Mouse (Mus musculus) spleen, embryonic (tissue): Measurements from ENCODE around the gene P2ry12.

Experiments
- CTCF ChIA-PET: fragments of 350-600 bp; sonication (Branson Sonifier 250); formaldehyde crosslinking; loops from one replicate; lab custom pipeline; 2022; lab: Charles Lee

P2ry12 gene

GRCm38 (mm10) chr3:59262704-59263103 is at the start of gene P2ry12:
P2ry12 (minus strand) TSS chr3:59262871.
- CTCF ChIA-PET: no interaction called here

DNA sequence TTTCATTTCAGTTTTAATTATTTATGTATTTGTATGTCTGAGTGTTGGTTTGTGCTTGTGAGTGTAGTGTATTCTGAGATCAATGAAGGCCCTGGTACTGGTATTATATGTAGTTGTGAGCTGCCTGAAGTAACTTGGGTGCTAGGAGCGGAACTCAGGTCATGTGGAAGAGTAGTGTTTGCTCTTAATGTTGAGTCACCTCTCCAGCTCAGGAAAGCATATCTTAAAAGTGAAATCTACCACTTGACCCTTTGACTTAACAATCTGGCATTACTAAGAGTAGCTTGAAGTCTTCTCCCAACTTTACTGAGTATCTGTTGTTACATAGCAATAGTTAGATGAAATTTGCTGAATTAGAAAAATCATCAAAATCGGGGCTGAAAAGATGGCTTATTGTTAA is 42.8 kb upstream of the P2ry12 start:
- CTCF ChIA-PET: no interaction called here

DNA sequence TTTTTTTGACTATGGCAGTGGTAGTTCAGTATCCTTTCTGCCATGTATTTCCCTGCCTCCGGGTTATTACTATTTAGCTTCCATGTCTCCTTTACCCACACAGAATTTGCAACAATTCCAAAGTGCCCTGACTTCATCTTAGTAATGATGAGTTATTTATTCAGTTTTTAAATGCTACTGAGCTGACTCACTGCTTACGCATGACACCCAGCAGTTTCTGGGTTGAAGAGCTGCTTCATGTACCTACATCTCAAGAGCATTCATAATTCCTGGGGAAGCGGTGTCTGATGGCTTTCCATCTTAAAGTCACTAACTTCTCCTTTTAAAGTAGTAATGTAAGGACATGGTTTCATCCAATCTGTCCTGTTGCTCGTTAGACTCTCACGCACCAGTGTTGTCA is 42.3 kb upstream of the P2ry12 start:
- CTCF ChIA-PET: no interaction called here

- CTCF ChIA-PET: no interaction called here
Observed at GRCm38 (mm10) chr3:59297653-59298052, 35.0 kb upstream of the P2ry12 start.

DNA sequence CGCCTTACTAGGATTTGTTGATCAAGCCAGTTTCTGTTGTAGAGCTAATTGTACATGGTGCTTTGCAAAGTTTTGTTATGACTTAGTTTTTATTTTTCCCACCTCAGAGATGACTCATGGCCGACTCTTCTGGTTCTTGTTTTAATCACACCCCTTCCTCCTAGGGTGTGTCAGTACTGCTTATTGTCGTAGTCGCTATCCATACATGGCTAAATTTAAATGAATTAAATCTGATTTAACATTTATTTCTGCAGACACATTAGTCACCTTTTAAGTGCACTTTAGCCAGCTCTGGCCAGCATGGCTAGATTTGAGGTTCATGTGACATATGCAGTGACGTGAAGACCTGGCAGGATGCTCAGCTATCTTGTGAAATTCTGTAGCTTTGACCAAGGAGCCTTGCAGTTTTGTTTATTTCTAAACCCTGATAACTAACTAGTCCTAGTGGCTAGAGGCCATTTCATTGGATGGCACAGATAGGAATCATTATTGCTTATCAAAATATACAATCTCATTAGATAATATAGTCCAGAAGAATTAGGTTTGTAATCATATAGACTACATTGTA is 34.0 kb upstream of the P2ry12 start:
- CTCF ChIA-PET: no interaction called here

- CTCF ChIA-PET: interaction anchor here (0.7 kb wide), 1 partner anchor 52 kb away, joined by 3 read pairs; no protein-coding TSS in a partner anchor
Observed at GRCm38 (mm10) chr3:59295699-59296562, 33.3 kb upstream of the P2ry12 start.

DNA sequence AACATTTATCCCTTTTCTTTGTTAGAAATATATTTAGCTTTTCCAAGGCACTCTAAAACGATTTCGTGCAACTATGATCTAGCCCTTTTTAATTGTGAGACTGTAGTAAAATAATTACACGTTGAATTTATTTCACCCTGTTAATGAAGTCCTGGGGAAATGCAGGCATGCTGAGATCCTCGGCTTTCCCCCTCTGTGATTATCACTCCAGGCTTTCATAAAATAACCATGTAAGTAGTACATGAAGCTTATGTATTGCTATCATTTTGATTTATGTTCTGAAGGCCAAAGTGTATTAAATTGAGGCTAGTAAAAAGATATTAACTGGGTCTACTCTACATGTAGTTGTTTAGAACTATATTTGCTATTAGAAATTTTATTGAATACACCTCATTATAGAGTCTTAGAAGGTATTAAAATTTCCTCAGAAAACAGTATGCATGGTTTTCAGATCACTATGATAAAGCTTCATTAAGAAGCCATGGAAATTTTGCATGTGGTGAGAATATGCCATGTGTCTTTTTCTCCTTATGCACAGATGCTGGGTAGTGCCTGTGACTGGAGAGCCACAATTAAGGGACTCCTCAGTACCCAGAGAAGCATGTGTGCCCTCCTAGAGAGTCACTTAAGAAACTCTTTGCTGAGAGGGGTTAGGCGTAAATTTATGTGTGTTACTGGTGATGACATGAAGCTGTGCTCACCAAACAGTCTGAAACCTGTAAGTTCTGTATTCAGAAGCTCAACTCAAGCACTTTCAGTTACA is 30.9 kb upstream of the P2ry12 start:
- CTCF ChIA-PET: interaction anchor here (1.2 kb wide), 1 partner anchor 65 kb away, joined by 3 read pairs; no protein-coding TSS in a partner anchor

GRCm38 (mm10) chr3:59290551-59290950 is 27.9 kb upstream of the P2ry12 start:
- CTCF ChIA-PET: interaction anchor here (0.6 kb wide), 1 partner anchor 227 kb away, joined by 5 read pairs; no protein-coding TSS in a partner anchor

DNA sequence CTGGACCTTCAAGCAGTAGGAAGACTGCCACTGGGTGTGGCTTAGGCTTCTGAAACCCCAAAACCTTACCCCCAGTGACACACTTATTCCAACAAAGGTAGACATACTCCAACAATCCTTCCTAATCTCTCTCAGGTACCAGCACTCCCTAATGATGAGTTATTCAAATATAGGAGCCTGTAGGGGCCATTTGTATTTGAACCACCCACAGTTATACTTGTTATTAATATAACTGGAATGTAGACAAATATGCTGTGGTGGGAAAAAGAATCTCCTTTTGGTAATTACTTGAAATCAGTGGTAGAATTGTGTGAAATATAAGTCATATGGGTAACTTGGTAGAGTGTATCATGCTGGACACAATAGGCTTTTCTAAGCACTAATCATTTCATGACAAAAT is 15.9 kb upstream of the P2ry12 start:
- CTCF ChIA-PET: no interaction called here

DNA sequence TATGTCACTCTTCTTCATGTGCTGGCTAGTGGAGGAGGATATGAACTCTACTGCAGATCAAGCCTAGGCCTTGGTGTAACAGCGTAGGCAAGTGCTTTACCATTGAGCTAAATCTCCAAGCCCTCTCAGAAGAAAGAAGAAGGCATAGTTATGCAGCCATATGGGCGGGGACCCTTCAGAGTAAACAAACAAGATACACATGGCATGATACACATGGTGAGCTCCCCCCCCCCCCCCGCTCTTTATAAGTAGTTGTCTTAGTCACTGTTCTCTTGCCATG is 15.5 kb upstream of the P2ry12 start:
- CTCF ChIA-PET: no interaction called here

DNA sequence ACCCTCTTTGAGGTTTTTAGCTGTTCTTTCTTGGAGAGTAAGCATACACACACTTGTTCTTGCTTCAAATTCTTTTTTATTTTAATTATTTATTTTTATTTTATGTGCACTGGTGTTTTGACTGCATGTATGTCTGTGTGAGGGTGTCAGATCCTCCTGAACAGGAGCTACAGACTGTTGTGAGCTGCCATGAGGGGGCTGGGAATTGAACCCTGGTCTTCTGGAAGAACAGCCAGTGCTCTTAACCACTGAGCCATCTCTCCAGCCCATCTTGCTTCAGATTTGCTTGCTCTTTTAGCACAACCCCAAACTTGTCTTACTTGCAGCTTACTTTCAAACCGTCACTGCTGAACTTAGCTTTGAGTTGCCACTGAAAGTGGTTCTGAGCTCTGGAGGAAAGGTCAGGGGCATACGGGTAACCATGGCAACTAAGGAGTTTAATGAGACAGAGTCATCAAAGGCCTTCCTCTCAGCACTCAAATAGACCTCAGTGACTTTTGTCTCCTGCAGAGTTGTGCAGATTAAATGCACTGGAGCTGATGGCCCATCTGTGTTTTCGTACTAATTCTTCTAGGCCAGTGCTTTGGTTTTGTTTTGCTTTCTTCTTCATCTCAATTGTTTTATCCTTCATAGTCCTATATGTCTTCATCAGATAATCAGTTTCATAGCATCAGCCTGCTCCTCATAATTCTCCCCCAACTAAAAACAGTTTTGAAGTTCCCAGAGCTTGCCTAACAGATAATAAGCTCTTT is 15.0 kb upstream of the P2ry12 start:
- CTCF ChIA-PET: no interaction called here

- CTCF ChIA-PET: interaction anchor here (0.8 kb wide), 1 partner anchor 18 kb away, joined by 3 read pairs; no protein-coding TSS in a partner anchor
Observed at GRCm38 (mm10) chr3:59270811-59271210, 8.1 kb upstream of the P2ry12 start.

DNA sequence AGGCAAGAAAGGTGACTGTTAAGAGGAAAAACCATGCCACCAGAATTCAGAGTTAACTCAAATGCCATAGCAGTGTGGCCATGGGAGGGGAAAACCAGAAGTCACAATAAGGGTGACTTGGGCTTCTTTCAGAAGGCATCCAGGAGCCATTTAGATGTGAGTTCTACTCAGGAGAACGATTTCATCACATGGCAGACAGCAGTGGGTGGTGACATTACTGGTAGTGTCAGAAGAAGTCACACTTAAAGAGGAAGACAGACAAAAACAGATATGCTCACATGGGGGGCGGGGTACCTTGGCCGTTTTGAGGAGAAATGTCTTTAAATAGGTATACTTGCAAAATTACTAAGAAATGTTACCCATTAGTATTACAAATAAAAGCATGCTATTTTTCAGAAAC is 1.3 kb upstream of the P2ry12 start:
- CTCF ChIA-PET: no interaction called here

- CTCF ChIA-PET: no interaction called here
Observed at GRCm38 (mm10) chr3:59263417-59263816, 746 bp upstream of the P2ry12 start.

DNA sequence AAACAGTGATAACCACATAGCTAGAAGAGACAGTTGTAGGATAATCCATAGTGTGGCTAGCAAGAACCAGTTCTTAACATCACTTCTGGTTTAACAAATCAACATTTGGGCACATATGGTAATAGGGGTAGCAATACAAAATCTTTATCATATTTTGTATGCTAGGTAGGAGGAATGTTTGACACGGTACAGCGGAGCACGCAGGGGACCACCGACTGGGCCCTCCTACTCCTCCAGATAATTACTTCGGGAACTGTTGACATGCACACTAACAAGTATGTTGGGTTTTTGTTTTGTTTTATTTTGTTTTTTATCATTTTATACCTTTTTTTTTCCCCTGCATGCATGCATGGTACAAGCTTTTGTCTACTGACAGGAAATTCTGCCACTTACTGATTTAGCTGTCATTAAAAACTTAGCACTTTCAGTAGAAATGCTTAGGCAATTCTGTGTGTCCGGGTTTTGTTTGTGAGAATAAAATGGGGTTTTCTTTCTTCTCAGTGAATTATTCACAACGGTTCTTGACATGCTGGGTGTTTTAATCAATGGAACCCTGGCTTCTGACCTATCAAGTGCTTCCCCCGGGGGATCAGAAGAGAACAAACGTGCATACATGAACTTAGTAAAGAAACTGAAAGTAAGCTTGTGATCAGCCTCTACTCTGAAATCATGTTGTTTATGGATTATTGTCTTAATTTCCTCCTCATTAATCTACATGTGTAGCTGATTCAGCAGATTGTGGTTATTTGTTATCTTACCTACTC is 780 bp downstream of the P2ry12 start:
- CTCF ChIA-PET: interaction anchor here (0.5 kb wide), 1 partner anchor 199 kb away, joined by 7 read pairs; no protein-coding TSS in a partner anchor

DNA sequence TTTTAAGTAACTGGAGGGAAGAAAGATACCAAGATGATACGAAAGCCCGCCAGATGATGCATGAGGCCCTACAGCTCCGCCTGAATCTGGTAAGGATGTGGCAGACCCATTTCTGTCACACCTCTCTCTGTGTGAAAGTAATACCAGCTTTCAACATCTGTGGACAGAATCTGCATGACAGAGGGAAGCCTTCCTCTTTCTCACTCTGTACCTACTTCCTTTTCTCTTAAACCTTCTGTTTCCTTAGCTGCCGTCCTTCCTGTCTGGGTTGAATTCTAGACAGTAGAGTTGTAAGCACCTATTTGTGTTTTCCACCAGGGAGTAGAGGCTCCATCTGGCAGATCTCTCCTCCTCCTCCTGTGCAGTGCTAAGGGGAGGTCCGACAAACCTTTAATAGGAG is 1.9 kb downstream of the P2ry12 start:
- CTCF ChIA-PET: interaction anchor here (0.6 kb wide), 1 partner anchor 852 kb away, joined by 3 read pairs; no protein-coding TSS in a partner anchor

DNA sequence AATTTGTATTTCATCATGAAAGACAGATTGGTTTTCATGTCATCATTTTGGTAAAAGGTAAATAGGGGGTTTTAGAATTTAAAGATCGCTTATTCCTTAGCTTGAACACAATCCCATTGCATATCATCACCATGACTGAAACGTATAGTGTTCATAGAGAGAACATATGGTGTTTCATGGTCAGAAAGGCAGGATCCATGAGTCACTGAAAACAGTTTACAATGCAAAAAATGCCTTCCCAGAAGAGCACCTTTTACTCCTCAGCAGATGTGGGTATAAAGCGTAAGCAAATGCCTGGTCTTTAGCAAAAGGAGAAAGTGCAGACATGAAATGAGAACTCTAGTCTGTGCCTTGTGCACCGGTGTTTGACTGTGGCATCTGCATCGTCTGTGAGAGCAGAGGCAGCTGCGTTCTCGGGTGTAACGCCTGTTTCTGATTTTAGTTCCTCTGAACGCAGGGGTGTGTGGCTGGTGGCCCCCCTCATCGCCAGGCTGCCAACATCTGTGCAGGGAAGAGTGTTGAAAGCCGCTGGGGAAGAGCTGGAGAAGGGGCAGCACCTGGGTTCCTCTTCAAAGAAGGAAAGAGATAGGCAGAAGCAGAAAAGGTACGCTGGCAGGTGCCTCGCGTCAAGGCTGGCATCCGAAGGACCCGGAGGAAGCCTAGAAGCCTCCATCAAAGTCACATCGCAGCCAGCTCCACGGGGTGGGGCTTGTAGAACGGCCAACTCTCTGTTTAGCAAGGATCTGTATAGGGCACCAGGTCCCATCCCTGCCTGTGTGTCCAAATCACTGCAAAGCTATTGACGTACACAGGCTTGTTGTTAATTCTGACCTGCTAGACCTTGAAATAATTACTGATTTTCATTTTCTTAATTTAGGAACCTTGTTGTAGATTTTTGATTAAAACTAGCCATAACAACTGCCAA is 4.7 kb downstream of the P2ry12 start:
- CTCF ChIA-PET: interaction anchor here (0.6 kb wide), 2 partner anchors 17 to 472 kb away, joined by 3 to 7 read pairs; no protein-coding TSS in a partner anchor

GRCm38 (mm10) chr3:59250454-59250853 is 12.2 kb downstream of the P2ry12 start:
- CTCF ChIA-PET: no interaction called here

DNA sequence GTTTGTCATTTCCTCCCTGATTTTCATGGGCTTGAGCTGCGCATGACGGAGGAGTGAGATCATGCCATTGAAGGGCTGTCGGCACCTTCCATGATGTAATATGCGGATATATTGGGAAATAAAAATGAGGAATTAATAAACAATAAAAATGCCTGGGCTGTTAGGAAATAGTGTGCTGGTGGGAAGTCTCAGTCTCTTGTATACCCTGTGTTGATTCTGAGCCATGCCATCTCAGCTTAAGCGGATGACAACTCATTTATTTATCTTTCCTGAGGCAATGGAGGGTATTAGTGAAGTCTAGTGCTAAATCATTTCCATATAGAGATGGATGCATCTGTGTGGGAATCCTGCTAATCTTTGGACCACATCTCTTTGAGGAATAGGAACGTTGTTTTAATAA is 14.6 kb downstream of the P2ry12 start:
- CTCF ChIA-PET: no interaction called here

GRCm38 (mm10) chr3:59243384-59243783 is 19.3 kb downstream of the P2ry12 start:
- CTCF ChIA-PET: no interaction called here
